Mouse (Mus musculus) limb, embryonic 11.5 days (tissue): ENCODE results near the gene Xxylt1. TPM values are rescaled to one million over a fixed set of nuclear protein-coding genes. Genes with fewer than 3 reads are reported as not detected.
A peak's percentile ranks its signal among the peaks of the same experiment; 100 is the strongest.

Experiments
- ATAC-seq: fragments of 200-750 bp; cut with Nextera tagmentation; 2 replicates; pipeline ENCODE4 v1.8.0; 2017; ENCODE audit warnings: low read depth; ENCODE audit not compliant: insufficient number of reproducible peaks, low FRiP score, low TSS enrichment
- DNase-seq: peaks from one replicate; pipeline ENCODE4 v3.0.0-alpha.2; 2015; ENCODE audit warnings: low spot score
- H3K27ac ChIP-seq: fragments of 300-500 bp; sonication (generic); replicated peaks from 2 replicates; pipeline ENCODE4 v1.5.1; 2014; ENCODE audit warnings: low read depth, mild to moderate bottlenecking, low read length
- H3K27me3 ChIP-seq: fragments of 300-500 bp; sonication (generic); 2 replicates; pipeline ENCODE4 v1.6.1; 2014; ENCODE audit warnings: mild to moderate bottlenecking, low read length, mixed read lengths; ENCODE audit not compliant: control insufficient read depth, insufficient read depth
- H3K36me3 ChIP-seq: fragments of 300-500 bp; sonication (generic); 2 replicates; pipeline ENCODE4 v1.6.1; 2014; ENCODE audit warnings: mild to moderate bottlenecking, low read length, moderate library complexity, mixed read lengths; ENCODE audit not compliant: control insufficient read depth, insufficient read depth
- H3K4me1 ChIP-seq: fragments of 300-500 bp; sonication (generic); 2 replicates; pipeline ENCODE4 v1.6.1; 2014; ENCODE audit warnings: low read length, mixed read lengths; ENCODE audit not compliant: control insufficient read depth, insufficient read depth
- H3K4me2 ChIP-seq: fragments of 300-500 bp; sonication (generic); 2 replicates; pipeline ENCODE4 v1.6.1; 2014; ENCODE audit warnings: low read depth, mild to moderate bottlenecking, moderate library complexity; ENCODE audit not compliant: severe bottlenecking
- H3K4me3 ChIP-seq: fragments of 300-500 bp; sonication (generic); 2 replicates; pipeline ENCODE4 v1.5.1; 2014; ENCODE audit warnings: low read depth, low read length
- H3K9ac ChIP-seq: fragments of 300-500 bp; sonication (generic); 2 replicates; pipeline ENCODE4 v1.6.1; 2014; ENCODE audit warnings: mild to moderate bottlenecking, low read length
- H3K9me3 ChIP-seq: fragments of 300-500 bp; sonication (generic); 2 replicates; pipeline ENCODE4 v1.6.1; 2016; ENCODE audit warnings: low read length; ENCODE audit not compliant: control insufficient read depth
- WGBS: fragments of 180-500 bp; shearing (Covaris S2); extraction: QIAGEN DNeasy Blood & Tissue Kit; methylation state at CpG from one replicate; pipeline ENCODE4 v1.1.7; 2014; 5-methylcytosine and 5-hydroxymethylcytosine counted together
- polyA plus RNA-seq: library from polyadenylated mRNA; unstranded; fragments of >200 nt; fragmentation: Nextera tagmentation; extraction: Ambion mirVana; gene quantifications from 2 replicates; pipeline ENCODE4 v1.2.1, GENCODE M21; 2014

Xxylt1 gene
- polyA plus RNA-seq, 1 experiment from 2014 or later = 16.2 TPM

DNA sequence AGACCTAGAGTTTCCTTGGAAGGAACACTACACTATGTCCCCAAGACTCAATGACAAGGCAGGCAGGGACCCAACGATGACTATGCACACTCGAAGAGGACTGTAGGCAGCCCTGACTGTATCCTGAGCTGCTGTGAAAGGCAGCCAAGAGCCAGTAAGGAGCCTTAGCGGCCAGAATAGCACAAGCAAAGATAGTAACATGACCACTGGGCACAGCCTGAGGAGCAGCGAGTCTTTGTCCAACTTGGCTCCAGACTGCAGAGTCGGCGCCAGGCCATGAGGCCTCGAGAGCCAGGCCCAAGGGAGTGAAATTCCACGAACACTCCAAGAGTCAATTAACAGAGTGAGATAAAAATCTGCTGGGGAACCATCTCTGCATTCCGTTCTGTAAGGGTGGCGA is 99.9 kb downstream of the Xxylt1 start:
- WGBS = 88% methylated on average over 10 of the region's 10 CpGs
- H3K36me3 ChIP-seq = 0 out of 2 replicates have a peak, but pooled peaks cover 2% of the 10 kb centered on the region
- ATAC-seq (no peak), DNase-seq (no peak)
- no peak overlapping the region for H3K27ac ChIP-seq
- no peak overlapping the region for H3K4me2 ChIP-seq
- H3K9me3 ChIP-seq = no peaks in the 10 kb centered on the region
- H3K27me3 ChIP-seq = no peaks in the 10 kb centered on the region
- peaks cover 7% of the 10 kb centered on the region; the same call in 1 of the 2 replicates for H3K4me1 ChIP-seq
- no peak overlapping the region for H3K9ac ChIP-seq
- H3K4me3 ChIP-seq = no peak overlapping the region

GRCm38 (mm10) chr16:30979905-30980304 is 101.3 kb downstream of the Xxylt1 start:
- H3K9ac ChIP-seq = no peak overlapping the region
- DNase-seq (no peak), ATAC-seq (no peak)
- H3K36me3 ChIP-seq = 0 out of 2 replicates have a peak, but pooled peaks cover 2% of the 10 kb centered on the region
- H3K4me2 ChIP-seq = no peak overlapping the region
- H3K27ac ChIP-seq = no peak overlapping the region
- H3K9me3 ChIP-seq = no peaks in the 10 kb centered on the region
- H3K4me1 ChIP-seq = peaks cover 7% of the 10 kb centered on the region; the same call in 1 of the 2 replicates
- WGBS = 91% methylated on average over 11 of the region's 11 CpGs
- H3K4me3 ChIP-seq = no peak overlapping the region
- no peaks in the 10 kb centered on the region for H3K27me3 ChIP-seq

DNA sequence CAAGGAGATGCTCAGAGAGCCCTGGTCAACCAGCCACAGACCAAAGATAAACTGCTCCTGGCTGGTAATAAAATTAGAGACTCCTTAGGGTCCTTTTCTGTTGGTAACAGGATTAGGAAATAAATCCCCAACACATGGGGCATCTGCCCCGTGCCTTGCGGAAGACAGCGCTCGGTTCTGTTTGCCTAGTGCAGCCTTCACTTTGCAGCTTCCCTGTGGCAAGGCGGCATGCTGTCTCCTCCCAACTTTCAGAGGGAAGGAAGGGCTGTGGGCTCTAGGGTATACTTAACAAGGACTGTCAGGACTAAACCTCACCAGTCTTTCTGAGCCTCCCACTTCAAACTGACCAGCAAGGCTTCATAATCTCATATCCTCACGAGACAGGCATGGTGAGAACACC is 103.5 kb downstream of the Xxylt1 start:
- Histone ChIP-seq H3K4me2 (no peak overlapping the region), H3K4me3 (no peak overlapping the region), H3K9me3 (no peaks in the 10 kb centered on the region), H3K27me3 (no peaks in the 10 kb centered on the region), H3K36me3 (no peaks in the 10 kb centered on the region), H3K9ac (no peak overlapping the region), H3K4me1 (peaks cover 7% of the 10 kb centered on the region; the same call in 1 of the 2 replicates), H3K27ac (no peak overlapping the region)
- ATAC-seq (no peak), DNase-seq (no peak)
- 75% methylated on average over 6 of the region's 6 CpGs for whole genome bisulfite sequencing

GRCm38 (mm10) chr16:30977186-30977585 is 104.0 kb downstream of the Xxylt1 start:
- peak; percentile 95 for DNase-seq
- H3K4me1 ChIP-seq = peaks cover 7% of the 10 kb centered on the region; the same call in 1 of the 2 replicates
- ATAC-seq = peak; percentile 83
- H3K9me3 ChIP-seq = no peaks in the 10 kb centered on the region
- H3K27ac ChIP-seq = no peak overlapping the region
- H3K4me2 ChIP-seq = no peak overlapping the region
- H3K27me3 ChIP-seq = no peaks in the 10 kb centered on the region
- H3K36me3 ChIP-seq = no peaks in the 10 kb centered on the region
- no peak overlapping the region for H3K9ac ChIP-seq
- 0% methylated on average over 3 of the region's 3 CpGs for WGBS
- H3K4me3 ChIP-seq = no peak overlapping the region

- no peaks in the 10 kb centered on the region for H3K36me3 ChIP-seq
- H3K9me3 ChIP-seq = no peaks in the 10 kb centered on the region
- DNase-seq (no peak), ATAC-seq (no peak)
- H3K27ac ChIP-seq = no peak overlapping the region
- 93% methylated on average over 12 of the region's 12 CpGs for WGBS
- H3K9ac ChIP-seq = no peak overlapping the region
- no peak overlapping the region for H3K4me2 ChIP-seq
- no peak overlapping the region for H3K4me3 ChIP-seq
- H3K27me3 ChIP-seq = no peaks in the 10 kb centered on the region
- H3K4me1 ChIP-seq = peaks cover 7% of the 10 kb centered on the region; the same call in 1 of the 2 replicates
These were observed 106.7 kb downstream of the Xxylt1 start for GRCm38 (mm10) chr16:30974549-30974948.

DNA sequence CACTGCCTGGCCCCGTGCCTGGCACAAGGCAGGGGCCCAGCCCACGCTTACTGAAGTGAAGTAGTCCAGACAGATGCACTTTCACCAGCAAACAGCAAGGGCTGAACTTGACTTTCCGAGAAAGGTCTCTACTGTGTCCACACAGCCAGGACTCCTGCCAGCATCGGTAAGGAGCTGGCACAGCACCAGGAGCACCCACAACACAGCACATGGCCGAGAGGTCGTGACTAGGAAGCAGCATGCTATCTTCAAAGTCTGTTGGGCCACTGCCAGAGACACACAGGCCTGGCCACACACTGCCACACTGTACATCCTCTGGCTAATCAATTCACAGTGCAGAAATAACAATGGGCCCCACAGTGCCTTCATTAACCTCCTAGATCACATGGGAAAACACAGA is 107.8 kb downstream of the Xxylt1 start:
- WGBS = 85% methylated on average over 6 of the region's 6 CpGs
- Histone ChIP-seq H3K27me3 (no peaks in the 10 kb centered on the region), H3K4me1 (peaks cover 7% of the 10 kb centered on the region; the same call in 1 of the 2 replicates), H3K36me3 (no peaks in the 10 kb centered on the region), H3K4me2 (no peak overlapping the region), H3K9ac (no peak overlapping the region), H3K4me3 (no peak overlapping the region), H3K27ac (no peak overlapping the region), H3K9me3 (no peaks in the 10 kb centered on the region)
- no peak for ATAC-seq
- no peak for DNase-seq

DNA sequence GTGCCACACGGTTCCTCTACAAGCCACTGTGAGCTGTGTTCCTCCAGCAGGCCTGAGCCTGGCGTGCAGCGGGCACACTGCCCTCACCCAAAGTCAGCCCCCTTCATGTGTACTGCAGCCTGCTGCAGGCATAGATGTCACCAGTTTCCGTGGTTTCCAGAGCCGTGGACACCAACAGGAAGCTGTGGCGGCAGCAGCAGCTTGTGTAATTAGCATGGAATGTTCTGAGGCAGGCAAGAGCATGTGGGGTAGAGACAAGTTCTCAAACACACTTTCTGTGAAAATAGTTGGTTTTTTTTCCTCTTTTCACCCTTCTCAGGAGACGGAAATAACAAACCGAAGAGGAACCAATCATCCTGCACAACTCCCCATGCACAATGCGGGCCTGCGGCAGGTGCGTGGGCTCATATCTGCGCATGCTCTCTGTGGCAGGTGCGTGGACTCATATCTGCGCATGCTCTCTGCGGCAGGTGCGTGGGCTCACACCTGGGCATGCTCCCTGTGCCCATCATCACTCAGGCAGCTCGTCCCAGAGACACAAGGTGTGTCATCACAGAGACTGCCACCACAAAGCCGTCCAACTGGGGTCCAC is 109.2 kb downstream of the Xxylt1 start:
- H3K9ac ChIP-seq = no peak overlapping the region
- DNase-seq = no peak
- no peaks in the 10 kb centered on the region for H3K36me3 ChIP-seq
- WGBS = 86% methylated on average over 18 of the region's 18 CpGs
- H3K27ac ChIP-seq = no peak overlapping the region
- no peaks in the 10 kb centered on the region for H3K27me3 ChIP-seq
- no peaks in the 10 kb centered on the region for H3K9me3 ChIP-seq
- no peak overlapping the region for H3K4me3 ChIP-seq
- peaks cover 6% of the 10 kb centered on the region; the same call in 1 of the 2 replicates for H3K4me1 ChIP-seq
- no peak for ATAC-seq
- no peak overlapping the region for H3K4me2 ChIP-seq

GRCm38 (mm10) chr16:30969266-30970064 is 111.8 kb downstream of the Xxylt1 start:
- Histone ChIP-seq H3K9me3 (no peaks in the 10 kb centered on the region), H3K27me3 (no peaks in the 10 kb centered on the region), H3K4me1 (no peaks in the 10 kb centered on the region), H3K4me2 (no peak overlapping the region), H3K27ac (no peak overlapping the region), H3K36me3 (no peaks in the 10 kb centered on the region), H3K9ac (no peak overlapping the region; the same call in 1 of the 2 replicates), H3K4me3 (no peak overlapping the region)
- no peak for DNase-seq
- ATAC-seq = no peak
- 80% methylated on average over 18 of the region's 18 CpGs for WGBS
